Mouse (Mus musculus): ENCODE measurements at regions not wholly inside any gene's neighbourhood (a gene's known extent, or its start where the extent isn't known, plus 50 kb on each side); places are given as distances from the start of the nearest gene placed in this dataset.

DNA sequence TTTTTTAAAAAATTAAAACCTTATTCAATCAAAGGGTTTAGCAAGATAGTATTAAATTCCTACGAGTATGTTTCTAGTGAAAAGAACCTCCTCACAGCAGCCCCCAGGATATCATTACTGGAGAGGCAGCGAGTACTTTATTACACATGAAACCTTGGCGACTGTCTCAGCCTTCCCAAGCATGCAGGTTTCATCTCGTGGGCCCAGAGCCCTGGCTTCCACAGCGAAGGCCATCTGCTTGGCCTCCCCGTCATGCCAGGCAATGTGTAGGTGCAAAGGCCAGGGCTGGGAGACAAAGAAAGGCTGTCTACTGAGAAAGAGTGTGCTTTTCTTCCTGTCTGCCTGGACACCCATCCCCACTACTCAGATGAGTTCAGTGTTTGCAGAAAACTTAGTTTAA lies 247.0 kb downstream of the Ptprc start:
- H3K4me1 ChIP-seq (ENCODE audit: control insufficient read depth, insufficient read depth, insufficient read length), result no peaks in the 10 kb centered on the region; the same call in 1 of the 2 replicates
- no peak overlapping the region for H3K27ac ChIP-seq (ENCODE audit: insufficient read depth, low read length)
- H3K4me3 ChIP-seq (ENCODE audit: extremely low read depth, insufficient read depth, insufficient read length), result no peak overlapping the region
- H3K36me3 ChIP-seq (ENCODE audit: control insufficient read depth, insufficient read depth, low read length), result no peaks in the 10 kb centered on the region
- TF ChIP-seq CTCF (IDR thresholded peaks at IDR 0.05; ENCODE audit: extremely low read depth, insufficient read depth, insufficient read length, insufficient replicate concordance), result no peak
- TF ChIP-seq POLR2A (IDR thresholded peaks at IDR 0.05; ENCODE audit: low read depth, low read length), result no peak
- DNase-seq (ENCODE audit: low read depth in 1 of 2, low spot score in 2 of 2), result no peak
- 85% methylated on average over 6 of the region's 6 CpGs for WGBS
- H3K27me3 ChIP-seq (ENCODE audit: control insufficient read depth, insufficient read depth, low read length), result no peaks in the 10 kb centered on the region

DNA sequence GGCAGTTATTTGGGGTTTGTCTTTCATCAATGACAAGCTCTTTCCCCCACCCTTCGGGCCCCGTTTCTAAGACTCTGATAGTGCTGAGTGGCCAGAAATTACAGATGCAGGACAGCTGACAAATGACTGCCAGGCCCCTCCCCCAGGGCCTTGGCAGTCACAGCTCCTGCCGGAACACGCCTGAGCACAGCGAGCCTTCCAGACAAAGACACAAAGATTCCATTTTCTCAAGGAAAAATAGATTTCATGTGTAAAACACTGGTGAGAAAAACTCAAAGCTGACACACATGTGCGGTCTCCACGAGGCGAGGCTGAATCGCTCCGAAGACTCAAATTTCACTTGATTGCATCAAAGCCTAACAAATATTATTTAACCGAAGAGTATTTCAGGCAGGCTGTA lies 247.6 kb downstream of the Ptprc start:
- H3K27me3 ChIP-seq (ENCODE audit: control insufficient read depth, insufficient read depth, low read length), result no peaks in the 10 kb centered on the region
- H3K4me3 ChIP-seq (ENCODE audit: extremely low read depth, insufficient read depth, insufficient read length), result no peak overlapping the region
- no peak overlapping the region for H3K27ac ChIP-seq (ENCODE audit: insufficient read depth, low read length)
- TF ChIP-seq CTCF (IDR thresholded peaks at IDR 0.05; ENCODE audit: extremely low read depth, insufficient read depth, insufficient read length, insufficient replicate concordance) (no peak), POLR2A (IDR thresholded peaks at IDR 0.05; ENCODE audit: low read depth, low read length) (no peak)
- no peaks in the 10 kb centered on the region for H3K36me3 ChIP-seq (ENCODE audit: control insufficient read depth, insufficient read depth, low read length)
- WGBS, result 86% methylated on average over 11 of the region's 11 CpGs
- no peak for DNase-seq (ENCODE audit: low read depth in 1 of 2, low spot score in 2 of 2)
- H3K4me1 ChIP-seq (ENCODE audit: control insufficient read depth, insufficient read depth, insufficient read length), result no peaks in the 10 kb centered on the region; the same call in 1 of the 2 replicates

DNA sequence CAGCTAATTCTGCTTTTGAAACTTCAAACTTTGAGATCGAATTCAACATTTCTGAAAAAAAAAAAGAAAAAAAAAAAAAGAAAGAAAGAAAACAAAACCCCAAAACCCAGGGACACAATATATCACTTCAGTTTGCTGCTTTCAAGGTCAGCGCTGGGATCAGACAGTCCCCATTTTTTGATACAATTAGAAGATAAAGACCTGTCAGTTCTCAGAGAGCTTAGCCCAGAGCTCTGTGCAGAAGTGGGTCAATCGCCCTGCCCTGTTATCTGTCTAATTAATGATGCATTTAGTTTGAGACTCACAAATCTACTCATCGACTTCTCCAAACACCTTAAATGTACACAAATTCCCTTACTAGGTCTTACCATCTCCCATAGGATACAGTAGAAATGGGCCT lies 249.2 kb downstream of the Ptprc start:
- no peak for TF ChIP-seq CTCF (IDR thresholded peaks at IDR 0.05; ENCODE audit: extremely low read depth, insufficient read depth, insufficient read length, insufficient replicate concordance)
- TF ChIP-seq POLR2A (IDR thresholded peaks at IDR 0.05; ENCODE audit: low read depth, low read length), result no peak
- peaks cover 3% of the 10 kb centered on the region for H3K4me1 ChIP-seq (ENCODE audit: control insufficient read depth, insufficient read depth, insufficient read length)

DNA sequence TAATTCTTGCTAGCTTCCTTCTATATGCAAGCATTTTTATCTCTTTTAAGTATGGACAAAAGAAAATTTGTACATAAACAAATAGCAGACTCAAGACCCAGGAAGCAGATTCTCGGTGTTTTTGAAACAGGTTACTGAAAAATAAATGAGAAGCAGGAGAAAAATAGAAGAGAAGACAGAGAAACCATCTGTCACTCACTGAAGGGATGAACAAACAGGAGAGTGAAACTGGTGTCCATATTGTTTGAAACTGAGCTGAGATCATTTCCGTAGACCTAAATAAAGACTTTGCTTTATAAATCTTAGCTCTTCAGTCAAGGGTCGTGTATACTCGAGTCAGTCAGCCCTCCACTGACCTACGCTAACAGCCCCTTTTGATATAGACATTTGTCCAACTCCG lies 251.4 kb downstream of the Ptprc start:
- Histone ChIP-seq H3K4me1 (ENCODE audit: control insufficient read depth, insufficient read depth, insufficient read length) (peaks cover 3% of the 10 kb centered on the region), H3K4me3 (ENCODE audit: extremely low read depth, insufficient read depth, insufficient read length) (no peak overlapping the region), H3K27ac (ENCODE audit: insufficient read depth, low read length) (no peak overlapping the region), H3K27me3 (ENCODE audit: control insufficient read depth, insufficient read depth, low read length) (no peaks in the 10 kb centered on the region), H3K36me3 (ENCODE audit: control insufficient read depth, insufficient read depth, low read length) (no peaks in the 10 kb centered on the region)
- TF ChIP-seq CTCF (IDR thresholded peaks at IDR 0.05; ENCODE audit: extremely low read depth, insufficient read depth, insufficient read length, insufficient replicate concordance) (no peak), POLR2A (IDR thresholded peaks at IDR 0.05; ENCODE audit: low read depth, low read length) (no peak)
- WGBS, result 87% methylated on average over 6 of the region's 6 CpGs
- no peak for DNase-seq (ENCODE audit: low read depth in 1 of 2, low spot score in 2 of 2)

More for the DNA sequence above, 249.2 kb downstream of the Ptprc start:
- Histone ChIP-seq H3K27me3 (ENCODE audit: control insufficient read depth, insufficient read depth, low read length) (no peaks in the 10 kb centered on the region), H3K4me3 (ENCODE audit: extremely low read depth, insufficient read depth, insufficient read length) (no peak overlapping the region), H3K36me3 (ENCODE audit: control insufficient read depth, insufficient read depth, low read length) (no peaks in the 10 kb centered on the region), H3K27ac (ENCODE audit: insufficient read depth, low read length) (no peak overlapping the region)
- WGBS, result 67% methylated on average over 4 of the region's 4 CpGs
- DNase-seq (ENCODE audit: low read depth in 1 of 2, low spot score in 2 of 2), result no peak

DNA sequence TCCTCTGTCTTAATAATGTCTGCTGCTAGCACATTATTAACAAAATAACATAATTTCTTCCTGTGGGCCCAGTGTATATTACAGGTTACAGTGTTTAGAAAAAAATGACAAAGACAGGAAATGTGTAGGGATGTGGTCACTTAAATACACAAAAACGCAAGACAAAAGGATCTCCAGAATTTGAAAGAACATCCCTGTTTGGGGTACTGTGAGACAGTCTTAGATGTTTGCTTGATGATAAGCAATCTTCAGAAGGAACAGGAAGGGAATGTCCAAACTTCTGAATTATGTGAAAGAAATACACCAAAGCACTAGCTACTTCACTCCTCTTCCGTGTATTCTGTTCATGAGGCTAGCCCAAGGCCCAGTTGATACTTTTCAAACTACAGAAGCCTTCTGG lies 251.8 kb downstream of the Ptprc start:
- no peak for DNase-seq (ENCODE audit: low read depth in 1 of 2, low spot score in 2 of 2)
- no peaks in the 10 kb centered on the region for H3K27me3 ChIP-seq (ENCODE audit: control insufficient read depth, insufficient read depth, low read length)
- TF ChIP-seq CTCF (IDR thresholded peaks at IDR 0.05; ENCODE audit: extremely low read depth, insufficient read depth, insufficient read length, insufficient replicate concordance), result no peak
- no peak for TF ChIP-seq POLR2A (IDR thresholded peaks at IDR 0.05; ENCODE audit: low read depth, low read length)
- no peak overlapping the region for H3K27ac ChIP-seq (ENCODE audit: insufficient read depth, low read length)
- peaks cover 3% of the 10 kb centered on the region for H3K4me1 ChIP-seq (ENCODE audit: control insufficient read depth, insufficient read depth, insufficient read length)
- no peaks in the 10 kb centered on the region for H3K36me3 ChIP-seq (ENCODE audit: control insufficient read depth, insufficient read depth, low read length)
- no peak overlapping the region for H3K4me3 ChIP-seq (ENCODE audit: extremely low read depth, insufficient read depth, insufficient read length)
- WGBS, result 43% methylated on average over 2 of the region's 2 CpGs

DNA sequence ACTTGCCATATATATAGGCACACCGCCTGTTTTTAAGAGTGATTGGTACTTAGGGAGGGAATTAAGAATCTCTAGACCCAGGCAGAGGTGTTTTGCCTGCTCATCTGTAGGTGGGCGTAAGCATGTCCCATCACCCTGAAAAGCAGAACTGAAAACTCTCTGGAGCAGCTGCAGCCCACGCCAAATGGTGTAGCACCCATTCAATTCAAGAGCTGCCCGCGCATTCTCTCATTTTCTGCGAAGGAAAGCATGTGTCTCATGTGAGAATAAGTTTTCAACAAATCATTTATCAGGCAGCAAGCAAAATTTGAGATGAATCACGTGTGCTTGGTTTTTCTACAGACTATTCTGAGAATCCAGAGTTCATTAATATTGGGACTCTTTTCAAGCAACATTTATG lies 252.7 kb downstream of the Ptprc start:
- H3K36me3 ChIP-seq (ENCODE audit: control insufficient read depth, insufficient read depth, low read length), result no peaks in the 10 kb centered on the region
- H3K4me3 ChIP-seq (ENCODE audit: extremely low read depth, insufficient read depth, insufficient read length), result no peak overlapping the region
- no peak overlapping the region for H3K27ac ChIP-seq (ENCODE audit: insufficient read depth, low read length)
- WGBS, result 31% methylated on average over 7 of the region's 7 CpGs
- DNase-seq (ENCODE audit: low read depth in 1 of 2, low spot score in 2 of 2), result peak; percentile 48 to 54
- no peaks in the 10 kb centered on the region for H3K27me3 ChIP-seq (ENCODE audit: control insufficient read depth, insufficient read depth, low read length)
- peaks cover 3% of the 10 kb centered on the region for H3K4me1 ChIP-seq (ENCODE audit: control insufficient read depth, insufficient read depth, insufficient read length)
- TF ChIP-seq POLR2A (IDR thresholded peaks at IDR 0.05; ENCODE audit: low read depth, low read length), result no peak
- no peak for TF ChIP-seq CTCF (IDR thresholded peaks at IDR 0.05; ENCODE audit: extremely low read depth, insufficient read depth, insufficient read length, insufficient replicate concordance)

DNA sequence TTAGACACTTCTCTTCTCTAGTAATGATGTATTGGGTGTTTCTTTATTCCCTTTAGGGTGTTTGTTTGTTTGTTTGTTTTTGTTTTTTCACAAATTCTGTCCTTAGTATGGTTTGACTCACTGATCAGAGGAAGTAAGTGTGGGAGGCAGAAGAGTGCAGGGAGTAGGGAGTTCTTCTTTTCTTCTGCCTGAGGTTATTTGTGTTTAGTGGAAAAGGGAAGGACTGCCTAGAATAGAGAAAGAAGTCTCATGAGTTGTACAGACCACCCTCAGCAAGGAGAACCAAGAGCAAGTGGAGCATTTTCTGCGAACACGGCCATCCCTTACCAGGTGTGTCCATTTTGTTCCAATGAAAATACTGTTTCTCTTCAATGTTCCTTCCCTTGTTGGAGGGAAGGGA lies 253.9 kb downstream of the Ptprc start:
- Histone ChIP-seq H3K4me1 (ENCODE audit: control insufficient read depth, insufficient read depth, insufficient read length) (peaks cover 3% of the 10 kb centered on the region), H3K27ac (ENCODE audit: insufficient read depth, low read length) (no peak overlapping the region), H3K4me3 (ENCODE audit: extremely low read depth, insufficient read depth, insufficient read length) (no peak overlapping the region), H3K27me3 (ENCODE audit: control insufficient read depth, insufficient read depth, low read length) (no peaks in the 10 kb centered on the region), H3K36me3 (ENCODE audit: control insufficient read depth, insufficient read depth, low read length) (no peaks in the 10 kb centered on the region)
- WGBS, result 52% methylated on average over 2 of the region's 2 CpGs
- DNase-seq (ENCODE audit: low read depth in 1 of 2, low spot score in 2 of 2), result no peak
- TF ChIP-seq POLR2A (IDR thresholded peaks at IDR 0.05; ENCODE audit: low read depth, low read length) (no peak), CTCF (IDR thresholded peaks at IDR 0.05; ENCODE audit: extremely low read depth, insufficient read depth, insufficient read length, insufficient replicate concordance) (no peak)

Measured in spleen, adult 2 months (tissue).